Mouse (Mus musculus): ENCODE results near the gene Leap2.

DNA sequence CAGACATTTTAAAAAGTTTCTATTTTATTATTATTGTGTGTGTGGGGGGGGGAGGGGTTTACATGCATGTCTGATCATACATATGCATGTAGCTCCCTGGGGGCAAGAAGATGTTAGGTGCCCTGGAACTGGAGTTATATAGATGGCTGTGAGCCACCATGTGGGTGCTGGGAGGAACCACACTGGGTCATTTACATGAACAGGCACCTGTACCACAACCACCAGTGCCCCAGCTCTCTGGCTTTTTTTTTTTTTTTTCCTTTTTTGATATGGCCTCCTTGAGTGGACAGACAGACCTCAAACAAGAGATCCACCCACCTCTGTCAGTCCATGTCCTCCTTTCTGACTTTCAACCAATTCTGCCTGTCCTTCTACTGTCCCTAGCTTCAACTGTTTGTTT, 6.2 kb upstream of the Leap2 start:
- TF ChIP-seq CTCF (IDR thresholded peaks at IDR 0.05; ENCODE audit: borderline replicate concordance, insufficient read depth, low read depth, low read length) (no peak), POLR2A (IDR thresholded peaks at IDR 0.05; ENCODE audit: borderline replicate concordance, insufficient read depth, low read length) (no peak)
